Mouse (Mus musculus) testis, adult 2 months (tissue): Measurements from ENCODE around the gene Asf1b.

ENCODE experiments used
- CTCF ChIP-seq: fragments of 200-500 bp; IDR thresholded peaks from 2 replicates; pipeline ENCODE4 v1.5.1; 2012; ENCODE audit warnings: low read depth, mild to moderate bottlenecking, inconsistent platforms, low read length, moderate library complexity; ENCODE audit not compliant: control insufficient read depth, insufficient read depth, insufficient replicate concordance
- POLR2A ChIP-seq: fragments of 200-500 bp; IDR thresholded peaks from 2 replicates; pipeline ENCODE4 v1.6.1; 2012; ENCODE audit warnings: low read depth, mild to moderate bottlenecking, inconsistent platforms, low read length, moderate library complexity; ENCODE audit not compliant: control insufficient read depth

DNA sequence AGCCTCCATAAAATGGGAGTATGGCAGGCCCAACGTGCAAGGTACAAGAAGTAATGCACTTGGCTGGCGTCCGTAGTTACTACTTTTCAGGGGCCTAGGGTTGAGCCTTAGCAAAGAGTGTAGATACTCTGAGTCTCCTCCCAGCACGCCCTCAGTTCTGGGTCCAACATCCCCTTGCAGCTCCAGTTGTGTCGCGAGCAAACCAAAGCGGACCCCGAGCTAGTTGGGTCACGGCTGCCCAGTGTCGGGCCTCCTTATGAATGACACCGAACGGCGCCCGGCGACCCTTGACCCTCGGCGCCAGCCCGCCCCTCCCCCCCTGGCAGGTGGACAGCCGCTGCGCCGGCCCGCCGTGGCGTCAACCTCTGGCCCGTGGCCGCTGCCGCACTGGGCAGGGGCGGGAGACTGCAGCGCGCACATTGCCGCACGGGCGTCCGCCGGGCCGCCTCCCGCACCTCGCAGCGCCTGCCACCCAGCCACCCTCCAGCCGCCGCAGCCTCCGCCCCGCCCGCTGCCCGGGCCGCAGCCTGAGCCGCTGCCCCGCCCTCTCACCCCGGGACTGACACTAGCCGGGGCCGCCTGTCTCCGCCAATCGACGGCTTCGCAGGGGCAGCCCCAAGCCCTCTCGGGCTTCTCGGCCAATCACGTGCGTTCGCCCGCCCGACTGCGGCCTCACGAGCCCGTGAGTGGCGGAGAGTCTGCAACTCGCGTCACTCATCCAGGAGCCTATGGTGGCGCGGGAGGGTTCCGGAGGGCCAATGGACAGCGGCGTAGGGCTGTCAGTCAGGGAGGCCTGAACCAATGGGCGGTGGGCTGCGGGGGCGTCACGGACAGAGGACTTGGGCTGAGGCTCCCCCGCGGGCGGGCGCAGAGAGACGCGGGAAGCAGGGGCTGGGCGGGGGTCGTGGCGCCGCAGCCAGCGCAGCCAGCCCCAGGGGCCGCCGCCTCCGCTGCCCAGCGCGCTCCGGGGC, 17.1 kb downstream of the Asf1b start, which contains the start of gene Prkaca:
- TF ChIP-seq POLR2A (peak; percentile 34), CTCF (no peak)
